Mouse (Mus musculus): ENCODE measurements around the gene Ephb3. TPM values are rescaled to one million over a fixed set of nuclear protein-coding genes. Genes with fewer than 3 reads are reported as not detected.

The Ephb3 gene
- total RNA-seq, 2 experiments from 2014 or later = 31.4 to 35.5 TPM

GRCm38 (mm10) chr16:21240547-21240946 lies 36.0 kb downstream of the Ephb3 start:
- DNase-seq (ENCODE audit: low spot score in 2 of 2) = no peak
- intact Hi-C loops (cut with DNase I) = no loop called here

GRCm38 (mm10) chr16:21241030-21241429 lies 36.5 kb downstream of the Ephb3 start:
- DNase-seq (ENCODE audit: low spot score in 2 of 2) = no peak
- intact Hi-C loops (cut with DNase I) = no loop called here

GRCm38 (mm10) chr16:21242946-21243345 lies 38.4 kb downstream of the Ephb3 start:
- DNase-seq (ENCODE audit: low spot score in 2 of 2) = no peak
- intact Hi-C loops (cut with DNase I) = no loop called here

GRCm38 (mm10) chr16:21244803-21245202 lies 40.2 kb downstream of the Ephb3 start:
- intact Hi-C loops (cut with DNase I) = loop anchor here (5.0 kb wide), 3 partner anchors 38 to 147 kb away; no protein-coding TSS in a partner anchor
- DNase-seq (ENCODE audit: low spot score in 2 of 2) = no peak

- intact Hi-C loops (cut with DNase I) = loop anchor here (5.0 kb wide), 3 partner anchors 38 to 147 kb away; no protein-coding TSS in a partner anchor
Observed at GRCm38 (mm10) chr16:21245387-21245786, 40.8 kb downstream of the Ephb3 start.

GRCm38 (mm10) chr16:21245931-21246390 lies 41.4 kb downstream of the Ephb3 start:
- peak; percentile 84 for DNase-seq (ENCODE audit: low spot score in 2 of 2)
- intact Hi-C loops (cut with DNase I) = loop anchor here (5.0 kb wide), 3 partner anchors 39 to 146 kb away; no protein-coding TSS in a partner anchor

More at GRCm38 (mm10) chr16:21245387-21245786, 40.8 kb downstream of the Ephb3 start:
- DNase-seq (ENCODE audit: low spot score in 2 of 2) = no peak

GRCm38 (mm10) chr16:21246391-21247036 lies 42.0 kb downstream of the Ephb3 start:
- intact Hi-C loops (cut with DNase I) = loop anchor here (5.0 kb wide), 3 partner anchors 39 to 146 kb away; no protein-coding TSS in a partner anchor
- DNase-seq (ENCODE audit: low spot score in 2 of 2) = no peak

- intact Hi-C loops (cut with DNase I) = loop anchor here (5.0 kb wide), 3 partner anchors 40 to 145 kb away; no protein-coding TSS in a partner anchor
- no peak for DNase-seq (ENCODE audit: low spot score in 2 of 2)
Observed at GRCm38 (mm10) chr16:21247037-21247432, 42.5 kb downstream of the Ephb3 start.

- intact Hi-C loops (cut with DNase I) = loop anchor here (5.0 kb wide), 3 partner anchors 41 to 144 kb away; no protein-coding TSS in a partner anchor
- DNase-seq (ENCODE audit: low spot score in 2 of 2) = peak; percentile 25 to 40
Observed at GRCm38 (mm10) chr16:21247871-21248712, 43.5 kb downstream of the Ephb3 start.

GRCm38 (mm10) chr16:21248713-21249531 lies 44.4 kb downstream of the Ephb3 start:
- DNase-seq (ENCODE audit: low spot score in 2 of 2) = no peak
- intact Hi-C loops (cut with DNase I) = loop anchor here (5.0 kb wide), 3 partner anchors 42 to 143 kb away; no protein-coding TSS in a partner anchor

- intact Hi-C loops (cut with DNase I) = no loop called here
Observed at GRCm38 (mm10) chr16:21252401-21252955, 47.9 kb downstream of the Ephb3 start.

GRCm38 (mm10) chr16:21255574-21256304 lies 51.2 kb downstream of the Ephb3 start:
- intact Hi-C loops (cut with DNase I) = no loop called here
- DNase-seq (ENCODE audit: low spot score in 2 of 2) = no peak

More at GRCm38 (mm10) chr16:21252401-21252955, 47.9 kb downstream of the Ephb3 start:
- no peak for DNase-seq (ENCODE audit: low spot score in 2 of 2)

GRCm38 (mm10) chr16:21256514-21257305 lies 52.2 kb downstream of the Ephb3 start:
- intact Hi-C loops (cut with DNase I) = no loop called here
- no peak for DNase-seq (ENCODE audit: low spot score in 2 of 2)

GRCm38 (mm10) chr16:21265417-21265816 lies 60.9 kb downstream of the Ephb3 start:
- intact Hi-C loops (cut with DNase I) = no loop called here
- no peak for DNase-seq (ENCODE audit: low spot score in 2 of 2)

GRCm38 (mm10) chr16:21269775-21270174 lies 65.2 kb downstream of the Ephb3 start:
- intact Hi-C loops (cut with DNase I) = no loop called here

GRCm38 (mm10) chr16:21271773-21272247 lies 67.3 kb downstream of the Ephb3 start:
- DNase-seq (ENCODE audit: low spot score in 2 of 2) = peak; percentile 48 to 59
- intact Hi-C loops (cut with DNase I) = no loop called here

More at GRCm38 (mm10) chr16:21269775-21270174, 65.2 kb downstream of the Ephb3 start:
- no peak for DNase-seq (ENCODE audit: low spot score in 2 of 2)

GRCm38 (mm10) chr16:21272748-21273147 lies 68.2 kb downstream of the Ephb3 start:
- intact Hi-C loops (cut with DNase I) = no loop called here
- DNase-seq (ENCODE audit: low spot score in 2 of 2) = no peak
